ENCODE assay signal across 28 mouse cellular contexts in genomic region chr5:92839314-92839713, GRCm38 (mm10).
A peak's percentile ranks its signal among the peaks of the same experiment; 100 is the strongest.
DNase-seq lines count a peak whose midpoint lies in the region; ATAC-seq and TF ChIP-seq lines count a peak whose summit lies in the region.
"Had no signal": no experiment of that assay in that cellular context is flagged by ENCODE, and none has a peak within 500 bp of the region (broad histone marks: within the 10 kb centered on the region; RNA-seq: fewer than 3 reads in every experiment).

No protein-coding gene starts in this region.

- no peaks in the 10 kb centered on the region for H3K9me3 ChIP-seq in heart, embryonic 13.5 days
- H3K9me3 ChIP-seq in lung, postnatal 0 days (ENCODE audit: low read length) = no peaks in the 10 kb centered on the region
- H3K9me3 ChIP-seq: embryonic facial prominence, embryonic 13.5 days; midbrain, embryonic 15.5 days had no signal

- no peak for DNase-seq in heart, postnatal 25 days (ENCODE audit: low spot score)
- DNase-seq in lung, postnatal 0 days (ENCODE audit: low spot score) = no peak
- DNase-seq in lung, postnatal 10 days = no peak
- DNase-seq in ZHBTc4 (ENCODE audit: low read depth, low spot score) = peak; percentile 46
- DNase-seq in ovary, adult 18-20 months (ENCODE audit: low spot score) = no peak
- DNase-seq: adrenal gland, adult 2 months; adrenal gland, postnatal 36 days; cerebellum, adult 18-20 months; cerebellum, postnatal 10 days; forebrain, postnatal 0 days; gastrocnemius, postnatal 10 days; kidney, adult 8-10 months; kidney, postnatal 4 days; layer of hippocampus, postnatal 36 days; left cerebral cortex, postnatal 4 days; liver; lung, embryonic 14.5 days; right cerebral cortex, postnatal 25 days; spleen, adult 18-20 months; thymus, adult 18-20 months; thymus, postnatal 25 days had no signal

- ATAC-seq in heart, embryonic 13.5 days (ENCODE audit: extremely low read depth, insufficient number of reproducible peaks, low FRiP score, low TSS enrichment) = no peak
- peak; percentile 25; the same call in 1 of the 2 replicates for ATAC-seq in lung, postnatal 0 days
- ATAC-seq in frontal cortex, adult (ENCODE audit: low TSS enrichment) = no peak
- ATAC-seq: activated CD4-positive, CD25-positive, alpha-beta regulatory T cell, adult 4 months; midbrain, embryonic 15.5 days had no signal

- H3K27ac ChIP-seq in heart, embryonic 13.5 days (replicated peaks) = 0 out of 2 replicates have a peak overlapping the region, but pooled peaks have one; percentile 13
- H3K27ac ChIP-seq in lung, postnatal 0 days (ENCODE audit: low read length) = no peak overlapping the region
- H3K27ac ChIP-seq: embryonic facial prominence, embryonic 13.5 days; kidney, postnatal 0 days; liver, embryonic 14.5 days; midbrain, embryonic 15.5 days had no signal

- TF ChIP-seq CTCF in lung, postnatal 0 days (IDR thresholded peaks at IDR 0.05) = no peak

- H3K9ac ChIP-seq in heart, embryonic 13.5 days = no peak overlapping the region
- H3K9ac ChIP-seq in lung, postnatal 0 days (replicated peaks; ENCODE audit: low read depth) = no peak overlapping the region
- H3K9ac ChIP-seq: embryonic facial prominence, embryonic 13.5 days; forebrain, postnatal 0 days; liver, embryonic 14.5 days; lung, embryonic 14.5 days; midbrain, embryonic 15.5 days had no signal

- H3K27me3 ChIP-seq in heart, embryonic 13.5 days (replicated peaks) = no peaks in the 10 kb centered on the region
- no peaks in the 10 kb centered on the region for H3K27me3 ChIP-seq in lung, postnatal 0 days (replicated peaks; ENCODE audit: insufficient read depth, low read length)
- H3K27me3 ChIP-seq: embryonic facial prominence, embryonic 13.5 days; midbrain, embryonic 15.5 days had no signal

- no peak overlapping the region for H3K4me3 ChIP-seq in heart, embryonic 13.5 days
- no peak overlapping the region for H3K4me3 ChIP-seq in lung, postnatal 0 days (ENCODE audit: low read depth, low read length)
- H3K4me3 ChIP-seq: embryonic facial prominence, embryonic 13.5 days; midbrain, embryonic 15.5 days had no signal

- peaks cover 5% of the 10 kb centered on the region; the same call in 1 of the 2 replicates for H3K36me3 ChIP-seq in heart, embryonic 13.5 days
- no peaks in the 10 kb centered on the region for H3K36me3 ChIP-seq in lung, postnatal 0 days (ENCODE audit: insufficient read depth, low read length)
- H3K36me3 ChIP-seq: embryonic facial prominence, embryonic 13.5 days; midbrain, embryonic 15.5 days had no signal

- WGBS in heart, embryonic 13.5 days = 65% methylated on average over 4 of the region's 4 CpGs
- WGBS in lung, postnatal 0 days = 45% methylated on average over 4 of the region's 4 CpGs

- peaks cover 60% of the 10 kb centered on the region for H3K4me1 ChIP-seq in heart, embryonic 13.5 days
- H3K4me1 ChIP-seq in lung, postnatal 0 days (ENCODE audit: insufficient read depth, low read depth, low read length) = peaks cover 16% of the 10 kb centered on the region; the same call in 1 of the 2 replicates

- H3K4me2 ChIP-seq in heart, embryonic 13.5 days = no peak overlapping the region
- no peak overlapping the region for H3K4me2 ChIP-seq in lung, postnatal 0 days (replicated peaks; ENCODE audit: low read depth, low read length)
- H3K4me2 ChIP-seq: embryonic facial prominence, embryonic 13.5 days; lung, embryonic 14.5 days; midbrain, embryonic 15.5 days had no signal

- intact Hi-C loops in heart, postnatal 25 days (cut with DNase I) = no loop called here

- no peak for TF ChIP-seq EP300 in lung, postnatal 0 days (IDR thresholded peaks at IDR 0.05)
